Mouse (Mus musculus) spleen, adult 2 months (tissue): ENCODE measurements around the gene Gramd4.

Source experiments
- CTCF ChIP-seq: fragments of 200-500 bp; IDR thresholded peaks from 2 replicates; pipeline ENCODE4 v1.5.1; 2011; ENCODE audit warnings: mild to moderate bottlenecking, inconsistent platforms; ENCODE audit not compliant: insufficient read depth, insufficient read length, insufficient replicate concordance; ENCODE audit errors: extremely low read depth
- POLR2A ChIP-seq: fragments of 200-500 bp; IDR thresholded peaks from 2 replicates; pipeline ENCODE4 v1.6.1; 2011; ENCODE audit warnings: low read depth, low read length, inconsistent platforms

GRCm38 (mm10) chr15:86085301-86086225 lies 28.1 kb downstream of the Gramd4 start:
- TF ChIP-seq CTCF (no peak), POLR2A (no peak)
